Mouse (Mus musculus) myocyte (in vitro differentiated cells): ENCODE measurements around the gene Mogat2.

ENCODE experiments used
- CEBPB ChIP-seq: IDR thresholded peaks from 2 replicates; pipeline ENCODE4 v1.6.1; 2011; ENCODE audit warnings: mild to moderate bottlenecking, moderate library complexity; ENCODE audit not compliant: poor library complexity, insufficient read depth, severe bottlenecking
- E2F4 ChIP-seq: IDR thresholded peaks from one replicate; pipeline ENCODE4 v1.6.1; 2011; ENCODE audit warnings: mild to moderate bottlenecking, control low read depth, moderate library complexity; ENCODE audit not compliant: insufficient read depth
- MAX ChIP-seq: IDR thresholded peaks from one replicate; pipeline ENCODE4 v1.6.1; 2011; ENCODE audit warnings: low read depth, mild to moderate bottlenecking, control low read depth
- MYOD1 ChIP-seq, 3 experiments: IDR thresholded peaks; one replicate each; pipeline ENCODE4 v1.6.1; 2011; ENCODE audit warnings: control low read depth in 2 of 3, low read depth in 2 of 3, mild to moderate bottlenecking in 2 of 3, moderate library complexity in 1 of 3; ENCODE audit not compliant: insufficient read length in 2 of 3, control insufficient read depth in 1 of 3
- MYOG ChIP-seq, 3 experiments: IDR thresholded peaks; one replicate each; pipeline ENCODE4 v1.6.1; 2011; ENCODE audit warnings: control low read depth in 2 of 3, low read depth in 2 of 3, mild to moderate bottlenecking in 2 of 3; ENCODE audit not compliant: insufficient read length in 2 of 3, control insufficient read depth in 1 of 3, insufficient read depth in 1 of 3
- POLR2A ChIP-seq: IDR thresholded peaks from one replicate; pipeline ENCODE4 v1.6.1; 2011; ENCODE audit warnings: low read depth, mild to moderate bottlenecking, control low read depth, moderate library complexity; ENCODE audit not compliant: insufficient read length
- POLR2AphosphoS2 ChIP-seq: IDR thresholded peaks from one replicate; pipeline ENCODE4 v1.6.1; 2011; ENCODE audit warnings: low read depth, control low read depth; ENCODE audit not compliant: insufficient read length
- REST ChIP-seq: IDR thresholded peaks from one replicate; pipeline ENCODE4 v1.6.1; 2011; ENCODE audit warnings: mild to moderate bottlenecking, control low read depth, moderate library complexity; ENCODE audit not compliant: insufficient read depth, insufficient read length
- SRF ChIP-seq: IDR thresholded peaks from one replicate; pipeline ENCODE4 v1.6.1; 2011; ENCODE audit warnings: low read depth; ENCODE audit not compliant: control insufficient read depth, insufficient read length
- TCF12 ChIP-seq: IDR thresholded peaks from one replicate; pipeline ENCODE4 v1.6.1; 2011; ENCODE audit warnings: mild to moderate bottlenecking, control low read depth; ENCODE audit not compliant: poor library complexity, insufficient read depth, severe bottlenecking
- TCF3 ChIP-seq: IDR thresholded peaks from one replicate; pipeline ENCODE4 v1.6.1; 2011; ENCODE audit warnings: low read depth, control low read depth; ENCODE audit not compliant: insufficient read length
- USF1 ChIP-seq: IDR thresholded peaks from one replicate; pipeline ENCODE4 v1.6.1; 2011; ENCODE audit warnings: low read depth, mild to moderate bottlenecking, control low read depth, moderate library complexity

GRCm38 (mm10) chr7:99213056-99213455, 25.4 kb downstream of the Mogat2 start:
- TF ChIP-seq POLR2A (no peak), USF1 (no peak), MAX (no peak), E2F4 (no peak), TCF12 (no peak), POLR2AphosphoS2 (no peak), MYOD1 (IDR thresholded peaks at IDR 0.05; ENCODE audit: control insufficient read depth in 1 of 3, insufficient read length in 2 of 3, low read depth in 2 of 3) (no peak), MYOG (IDR thresholded peaks at IDR 0.05; ENCODE audit: control insufficient read depth in 1 of 3, insufficient read depth in 1 of 3, insufficient read length in 2 of 3, low read depth in 2 of 3) (no peak), CEBPB (no peak), TCF3 (no peak), REST (no peak), SRF (no peak)
